Mouse (Mus musculus): ENCODE results near the gene Slf2. TPM values are rescaled to one million over a fixed set of nuclear protein-coding genes. Genes with fewer than 3 reads are reported as not detected.

Slf2 gene
- polyA plus RNA-seq, 1 experiment from 2014 or later = 48.7 TPM

DNA sequence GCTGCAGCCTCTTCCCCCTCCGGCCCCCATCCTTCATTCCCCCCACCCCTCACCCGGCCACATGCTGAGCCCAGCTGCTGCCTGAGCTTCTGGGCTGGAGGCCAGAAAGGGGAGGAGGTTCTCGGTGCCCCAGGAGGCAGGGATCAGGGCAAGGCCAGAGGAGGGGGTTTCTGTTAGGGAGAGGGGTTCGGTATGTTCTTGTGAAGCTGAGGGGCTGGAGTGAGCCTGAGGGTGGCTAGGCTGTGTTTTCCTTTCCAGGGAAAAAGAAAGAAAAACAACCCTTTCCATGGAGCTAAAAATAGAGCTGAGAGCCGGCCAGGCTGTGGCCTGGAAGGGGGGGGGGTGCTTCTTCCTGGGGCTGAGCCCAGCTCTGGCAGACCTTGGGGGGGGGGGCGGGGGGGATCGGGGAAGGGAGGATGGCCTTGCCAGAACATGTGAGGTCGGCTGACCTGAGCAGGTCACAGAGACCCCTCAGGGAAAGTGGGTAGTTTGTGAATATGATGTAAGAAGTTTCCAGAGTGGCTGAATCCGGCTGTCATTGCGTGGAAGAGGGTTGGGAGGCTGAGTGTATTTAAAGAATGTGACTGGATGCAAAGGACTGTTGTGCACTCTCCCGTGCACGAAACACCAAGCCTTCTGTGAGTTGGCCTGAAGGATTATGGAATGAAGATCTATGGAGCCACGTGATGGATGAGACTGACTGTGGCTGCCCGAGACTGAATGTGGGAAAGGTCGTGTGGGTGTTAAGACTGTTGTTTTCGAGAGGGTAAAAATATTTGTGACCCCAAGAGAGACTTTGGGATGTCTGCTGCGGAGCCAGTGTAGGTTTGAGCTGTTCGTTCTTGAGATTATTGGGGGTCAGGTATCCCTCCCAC is 85.6 kb downstream of the Slf2 start:
- Histone ChIP-seq H3K4me1 (peaks cover 74% of the 10 kb centered on the region), H3K4me2 (peak overlapping the region; percentile 79), H3K27ac (peak overlapping the region; percentile 98), H3K9ac (peak overlapping the region; percentile 94), H3K9me3 (no peaks in the 10 kb centered on the region), H3K36me3 (replicated peaks) (peaks cover 16% of the 10 kb centered on the region), H3K27me3 (no peaks in the 10 kb centered on the region), H3K4me3 (replicated peaks) (peak overlapping the region; percentile 72)
- 2% methylated on average over 18 of the region's 18 CpGs for WGBS
- peak; percentile 18; the same call in 1 of the 2 replicates for ATAC-seq (ENCODE audit: low FRiP score)

- peak; percentile 72 for ATAC-seq (ENCODE audit: low FRiP score)
- Histone ChIP-seq H3K27ac (peak overlapping the region; percentile 98), H3K36me3 (replicated peaks) (peaks cover 15% of the 10 kb centered on the region), H3K9me3 (no peaks in the 10 kb centered on the region), H3K4me2 (peak overlapping the region; percentile 79), H3K27me3 (no peaks in the 10 kb centered on the region), H3K9ac (peak overlapping the region; percentile 94), H3K4me1 (peaks cover 77% of the 10 kb centered on the region), H3K4me3 (replicated peaks) (peak overlapping the region; percentile 72)
- WGBS = 0% methylated on average over 15 of the region's 27 CpGs
Measured at GRCm38 (mm10) chr19:45017216-45017771, 86.3 kb downstream of the Slf2 start.

- H3K9me3 ChIP-seq = no peaks in the 10 kb centered on the region
- peak; percentile 81 for ATAC-seq (ENCODE audit: low FRiP score)
- peaks cover 70% of the 10 kb centered on the region for H3K4me1 ChIP-seq
- H3K27ac ChIP-seq = peak overlapping the region; percentile 98
- peaks cover 19% of the 10 kb centered on the region; the same call in 1 of the 2 replicates for H3K36me3 ChIP-seq (replicated peaks)
- H3K9ac ChIP-seq = peak overlapping the region; percentile 94
- no peaks in the 10 kb centered on the region for H3K27me3 ChIP-seq
- peak overlapping the region; percentile 79 for H3K4me2 ChIP-seq
- WGBS = under 1% methylated on average over 46 of the region's 48 CpGs
- peak overlapping the region; percentile 72 for H3K4me3 ChIP-seq (replicated peaks)
Measured at GRCm38 (mm10) chr19:45017909-45018308, 87.0 kb downstream of the Slf2 start.

- WGBS = under 1% methylated on average over 13 of the region's 13 CpGs
- Histone ChIP-seq H3K4me3 (replicated peaks) (peak overlapping the region; percentile 72), H3K27ac (peak overlapping the region; percentile 98), H3K27me3 (no peaks in the 10 kb centered on the region), H3K4me1 (peaks cover 70% of the 10 kb centered on the region), H3K9ac (peak overlapping the region; percentile 94), H3K4me2 (peak overlapping the region; percentile 79), H3K36me3 (replicated peaks) (peaks cover 22% of the 10 kb centered on the region), H3K9me3 (no peaks in the 10 kb centered on the region)
- 0 out of 2 replicates have a peak, but pooled peaks have one; percentile 4 for ATAC-seq (ENCODE audit: low FRiP score)
Measured at GRCm38 (mm10) chr19:45018351-45018831, 87.4 kb downstream of the Slf2 start.

- no peak for ATAC-seq (ENCODE audit: low FRiP score)
- Histone ChIP-seq H3K4me1 (peaks cover 60% of the 10 kb centered on the region), H3K27ac (no peak overlapping the region), H3K9me3 (no peaks in the 10 kb centered on the region), H3K27me3 (no peaks in the 10 kb centered on the region), H3K4me3 (replicated peaks) (0 out of 2 replicates have a peak overlapping the region, but pooled peaks have one; percentile 5), H3K36me3 (replicated peaks) (peaks cover 39% of the 10 kb centered on the region), H3K4me2 (peak overlapping the region; percentile 79; the same call in 1 of the 2 replicates), H3K9ac (0 out of 2 replicates have a peak overlapping the region, but pooled peaks have one; percentile 17)
- WGBS = 73% methylated on average over 6 of the region's 6 CpGs
Measured at GRCm38 (mm10) chr19:45020348-45020747, 89.4 kb downstream of the Slf2 start.

GRCm38 (mm10) chr19:45021362-45021761 is 90.4 kb downstream of the Slf2 start:
- Histone ChIP-seq H3K36me3 (replicated peaks) (peaks cover 49% of the 10 kb centered on the region), H3K27me3 (no peaks in the 10 kb centered on the region), H3K4me1 (peaks cover 49% of the 10 kb centered on the region), H3K9me3 (no peaks in the 10 kb centered on the region), H3K9ac (0 out of 2 replicates have a peak overlapping the region, but pooled peaks have one; percentile 36), H3K4me2 (no peak overlapping the region), H3K4me3 (replicated peaks) (no peak overlapping the region), H3K27ac (no peak overlapping the region)
- no peak for ATAC-seq (ENCODE audit: low FRiP score)
- 91% methylated on average over 15 of the region's 15 CpGs for WGBS

- H3K4me2 ChIP-seq = no peak overlapping the region
- H3K27me3 ChIP-seq = no peaks in the 10 kb centered on the region
- 90% methylated on average over 11 of the region's 11 CpGs for WGBS
- no peak for ATAC-seq (ENCODE audit: low FRiP score)
- H3K9ac ChIP-seq = no peak overlapping the region
- no peaks in the 10 kb centered on the region for H3K9me3 ChIP-seq
- H3K4me3 ChIP-seq (replicated peaks) = no peak overlapping the region
- peaks cover 42% of the 10 kb centered on the region for H3K4me1 ChIP-seq
- H3K27ac ChIP-seq = no peak overlapping the region
- H3K36me3 ChIP-seq (replicated peaks) = peaks cover 71% of the 10 kb centered on the region
Measured at GRCm38 (mm10) chr19:45023993-45024392, 93.0 kb downstream of the Slf2 start.

DNA sequence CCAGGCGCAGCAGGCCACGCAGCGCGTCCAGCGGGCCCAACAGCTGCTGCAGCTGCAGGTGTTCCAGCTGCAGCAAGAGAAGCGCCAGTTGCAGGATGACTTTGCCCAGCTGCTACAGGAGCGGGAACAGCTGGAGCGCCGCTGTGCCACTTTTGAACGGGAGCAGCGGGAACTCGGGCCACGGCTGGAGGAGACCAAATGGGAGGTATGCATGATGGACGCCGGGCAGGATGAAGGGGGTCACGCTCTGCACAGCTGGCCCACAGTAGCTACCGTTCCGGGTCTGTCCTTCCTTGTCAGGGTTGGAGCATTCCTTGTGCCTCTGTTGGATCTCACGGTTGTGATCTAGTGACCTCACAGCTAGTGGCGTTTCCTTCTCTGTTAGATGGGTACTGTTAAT is 93.8 kb downstream of the Slf2 start:
- Histone ChIP-seq H3K4me1 (peaks cover 34% of the 10 kb centered on the region), H3K9ac (no peak overlapping the region), H3K4me3 (replicated peaks) (no peak overlapping the region), H3K27me3 (no peaks in the 10 kb centered on the region), H3K4me2 (no peak overlapping the region), H3K27ac (no peak overlapping the region), H3K9me3 (no peaks in the 10 kb centered on the region), H3K36me3 (replicated peaks) (peaks cover 71% of the 10 kb centered on the region)
- WGBS = 92% methylated on average over 20 of the region's 20 CpGs
- no peak for ATAC-seq (ENCODE audit: low FRiP score)

DNA sequence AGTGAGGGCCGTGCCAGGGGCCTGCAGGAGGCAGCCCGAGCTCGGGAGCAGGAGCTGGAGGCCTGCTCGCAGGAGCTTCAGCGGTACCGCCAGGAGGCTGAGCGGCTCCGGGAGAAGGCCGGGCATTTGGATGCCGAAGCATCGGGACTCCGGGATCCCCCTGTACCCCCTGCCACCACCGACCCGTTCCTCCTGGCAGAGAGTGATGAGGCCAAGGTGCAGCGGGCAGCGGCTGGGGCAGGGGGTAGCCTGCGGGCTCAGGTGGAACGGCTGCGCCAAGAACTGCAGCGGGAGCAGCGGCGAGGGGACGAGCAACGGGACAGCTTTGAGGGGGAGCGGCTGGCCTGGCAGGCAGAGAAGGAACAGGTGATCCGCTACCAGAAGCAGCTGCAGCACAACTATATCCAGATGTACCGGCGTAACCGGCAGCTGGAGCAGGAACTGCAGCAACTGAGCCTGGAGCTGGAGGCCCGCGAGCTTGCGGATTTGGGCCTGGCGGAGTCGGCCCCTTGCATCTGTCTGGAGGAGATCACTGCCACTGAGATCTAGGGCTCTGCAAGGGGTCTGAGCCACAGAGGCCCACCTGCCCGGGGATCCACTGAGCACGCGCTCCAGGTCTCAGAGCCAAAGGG is 95.1 kb downstream of the Slf2 start:
- Histone ChIP-seq H3K9ac (no peak overlapping the region), H3K27me3 (no peaks in the 10 kb centered on the region), H3K4me1 (peaks cover 29% of the 10 kb centered on the region), H3K4me3 (replicated peaks) (no peak overlapping the region), H3K4me2 (no peak overlapping the region), H3K36me3 (replicated peaks) (peaks cover 69% of the 10 kb centered on the region), H3K9me3 (no peaks in the 10 kb centered on the region), H3K27ac (no peak overlapping the region)
- ATAC-seq (ENCODE audit: low FRiP score) = no peak
- WGBS = 88% methylated on average over 37 of the region's 37 CpGs

DNA sequence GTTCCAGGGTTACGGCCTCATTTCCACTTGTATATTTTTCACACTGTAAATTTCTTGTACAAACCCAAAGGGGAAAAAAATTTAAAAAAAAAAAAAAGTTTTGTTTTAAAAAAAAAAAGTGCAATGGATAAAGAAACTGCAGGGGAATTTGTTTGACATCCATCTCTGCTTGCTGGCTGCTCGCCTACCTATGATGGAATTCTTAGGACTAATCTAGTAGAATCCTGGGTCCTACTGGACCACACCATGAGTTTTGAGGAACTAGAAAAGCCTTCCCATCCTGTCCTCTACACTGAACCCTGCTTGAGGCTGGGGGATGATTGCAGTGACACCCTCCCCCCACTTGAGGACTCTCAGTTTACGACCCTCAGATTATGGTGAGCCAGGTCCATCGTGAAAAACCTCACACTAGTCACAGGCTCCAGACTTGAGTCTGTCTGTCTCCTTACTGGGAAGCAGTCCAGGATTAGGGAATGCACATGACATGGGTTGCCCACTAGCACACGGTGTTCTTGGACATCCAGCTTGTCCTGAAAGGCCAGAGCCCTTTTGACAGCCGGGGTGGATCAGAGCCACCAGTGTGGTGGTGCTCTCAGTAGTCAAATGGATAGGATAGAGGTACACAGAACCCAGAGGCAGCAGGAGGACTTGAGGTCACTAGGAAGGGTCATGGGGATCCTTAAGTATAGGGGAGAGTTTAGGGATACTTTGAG is 96.2 kb downstream of the Slf2 start:
- Histone ChIP-seq H3K4me2 (no peak overlapping the region), H3K36me3 (replicated peaks) (peaks cover 59% of the 10 kb centered on the region), H3K4me3 (replicated peaks) (no peak overlapping the region), H3K27ac (no peak overlapping the region), H3K27me3 (no peaks in the 10 kb centered on the region), H3K4me1 (peaks cover 27% of the 10 kb centered on the region), H3K9ac (no peak overlapping the region), H3K9me3 (no peaks in the 10 kb centered on the region)
- ATAC-seq (ENCODE audit: low FRiP score) = no peak
- WGBS = 82% methylated on average over 6 of the region's 6 CpGs

GRCm38 (mm10) chr19:45027848-45028247 is 96.9 kb downstream of the Slf2 start:
- no peaks in the 10 kb centered on the region for H3K9me3 ChIP-seq
- H3K27me3 ChIP-seq = no peaks in the 10 kb centered on the region
- no peak for ATAC-seq (ENCODE audit: low FRiP score)
- H3K4me1 ChIP-seq = peaks cover 27% of the 10 kb centered on the region
- H3K4me3 ChIP-seq (replicated peaks) = no peak overlapping the region
- H3K36me3 ChIP-seq (replicated peaks) = peaks cover 53% of the 10 kb centered on the region
- no peak overlapping the region for H3K9ac ChIP-seq
- 80% methylated on average over 6 of the region's 6 CpGs for WGBS
- no peak overlapping the region for H3K27ac ChIP-seq
- H3K4me2 ChIP-seq = no peak overlapping the region

All from forebrain, embryonic 12.5 days (tissue).